Mouse (Mus musculus) urinary bladder, adult 2 months (tissue): ENCODE measurements around the gene Emx2. TPM values are rescaled to one million over a fixed set of nuclear protein-coding genes. Genes with fewer than 3 reads are reported as not detected.

Experiments used
- DNase-seq: peaks from one replicate; pipeline ENCODE4 v3.0.0; 2022; ENCODE audit warnings: low spot score
- polyA plus RNA-seq: library from polyadenylated mRNA; depleted of rRNA; stranded (reverse); fragments of >200 nt; gene quantifications from 2 replicates; pipeline ENCODE4 v1.2.3, GENCODE M21; 2012; rRNA removed

Gene Emx2
- 0.13 and 0.40 TPM in 2 replicates for polyA plus RNA-seq

DNA sequence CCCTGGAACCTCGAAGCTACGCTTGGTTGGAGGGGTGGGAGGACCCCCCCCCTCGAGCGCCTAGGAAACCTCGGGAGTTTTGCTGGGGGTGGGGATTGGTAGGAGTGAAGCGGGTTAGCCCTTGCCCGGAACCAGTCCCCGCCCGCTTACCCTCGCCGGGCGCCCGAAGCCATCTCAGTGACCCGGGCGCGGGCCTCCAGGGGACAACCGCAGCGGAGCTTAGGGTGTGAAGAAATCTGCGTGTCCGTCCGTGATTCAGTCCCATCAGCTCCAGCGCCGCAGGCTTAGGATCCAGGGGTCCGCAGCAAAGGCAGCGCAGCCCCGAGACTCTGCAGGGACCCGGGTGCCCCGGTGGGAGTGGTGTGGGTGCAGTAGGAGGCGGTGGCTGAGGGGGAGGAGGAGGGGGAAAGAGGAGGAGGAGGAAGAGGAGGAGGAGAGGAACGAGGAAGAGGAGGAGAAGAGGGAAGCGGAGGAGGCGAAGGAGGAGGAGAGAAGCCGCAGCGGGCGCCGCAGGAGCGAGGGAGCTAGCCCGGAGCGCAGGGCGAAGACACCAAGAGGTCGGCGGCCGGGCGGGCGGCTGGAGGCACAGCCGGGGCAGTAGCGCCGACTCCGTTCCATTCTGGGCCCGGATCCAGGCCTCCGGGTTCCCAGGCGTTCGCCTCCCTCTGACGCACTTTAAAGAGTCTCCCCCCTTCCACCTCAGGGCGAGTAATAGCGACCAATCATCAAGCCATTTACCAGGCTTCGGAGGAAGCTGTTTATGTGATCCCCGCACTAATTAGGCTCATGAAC lies at the start of gene Emx2:
Gene Emx2, plus strand, starts transcription at position 422 of the 792 bp plus-strand sequence.
- DNase-seq, result no peak

DNA sequence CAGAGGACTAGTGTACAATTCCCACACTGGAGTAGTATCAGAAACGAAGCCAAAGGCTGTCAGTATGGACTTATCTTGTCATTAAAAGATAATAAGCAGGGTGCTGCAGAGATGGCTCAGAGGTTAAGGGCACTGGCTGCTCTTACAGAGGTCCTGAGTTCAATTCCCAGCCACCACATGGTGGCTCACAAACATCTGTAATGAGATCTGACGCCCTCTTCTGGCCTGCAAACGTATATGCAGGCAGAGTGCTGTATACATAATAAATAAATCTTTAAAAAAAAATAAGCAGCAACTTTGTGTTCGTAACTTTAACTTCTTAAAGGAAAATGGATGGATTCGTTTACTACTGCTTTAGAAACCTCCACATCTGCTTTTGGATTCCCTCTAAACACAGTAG lies 44.0 kb upstream of the Emx2 start:
- no peak for DNase-seq

DNA sequence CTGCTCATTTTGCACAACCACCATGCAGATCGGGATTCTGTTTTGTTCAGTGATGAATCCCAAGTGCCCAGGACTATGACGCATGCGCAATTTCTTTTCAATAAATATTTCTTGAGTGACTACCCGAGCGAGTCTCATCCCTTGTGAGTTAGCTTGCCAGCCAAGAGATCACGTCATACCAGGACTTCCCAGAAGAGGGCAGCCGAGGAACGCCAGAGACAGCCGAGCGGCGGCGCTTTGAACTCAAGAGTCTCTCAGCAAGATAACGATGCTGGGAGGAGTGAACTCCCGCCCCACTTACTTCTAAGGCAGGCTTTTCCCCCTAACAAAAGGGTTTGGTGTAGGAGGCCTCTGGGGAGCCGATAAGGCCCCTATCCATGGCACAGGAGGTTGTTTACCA lies 40.1 kb upstream of the Emx2 start:
- DNase-seq, result peak; percentile 74

DNA sequence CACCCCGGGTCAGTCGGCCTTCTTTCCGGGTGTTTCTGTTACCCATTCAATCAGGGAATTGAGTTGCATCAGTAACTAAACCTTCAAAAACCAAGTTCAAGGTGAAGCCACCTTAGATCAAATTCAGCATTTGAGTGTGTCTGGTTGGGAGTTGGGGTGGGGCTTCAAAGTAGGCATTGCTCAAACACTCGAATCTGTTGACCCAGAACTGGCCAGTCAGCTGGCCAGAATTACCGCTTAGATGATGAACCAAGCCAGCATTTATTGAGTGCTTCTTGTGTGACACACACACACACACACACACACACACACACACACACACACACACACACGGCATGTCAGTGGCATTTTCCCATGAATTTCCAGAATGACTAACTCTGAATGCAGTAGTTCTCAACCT lies 39.5 kb upstream of the Emx2 start:
- DNase-seq, result no peak

DNA sequence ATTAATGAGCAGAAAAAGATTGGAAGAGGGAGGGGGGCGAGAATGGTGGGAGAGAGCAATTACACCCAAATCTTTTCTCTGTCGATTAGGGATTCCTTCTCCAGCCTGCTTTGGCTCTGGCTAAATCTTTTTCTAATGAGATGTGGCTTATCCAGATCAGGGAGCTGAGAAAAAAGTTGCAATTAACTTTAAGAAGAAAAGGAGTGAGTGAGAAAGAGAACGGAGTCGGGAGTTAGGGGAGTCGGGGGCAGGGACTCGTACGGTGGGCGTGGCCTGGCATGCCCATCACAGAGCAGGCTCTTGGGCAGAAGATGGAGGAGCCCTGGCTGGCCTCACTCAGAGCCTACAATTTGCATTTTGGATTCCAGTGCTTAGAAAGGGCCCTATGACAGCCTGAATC lies 35.8 kb upstream of the Emx2 start:
- DNase-seq, result no peak

DNA sequence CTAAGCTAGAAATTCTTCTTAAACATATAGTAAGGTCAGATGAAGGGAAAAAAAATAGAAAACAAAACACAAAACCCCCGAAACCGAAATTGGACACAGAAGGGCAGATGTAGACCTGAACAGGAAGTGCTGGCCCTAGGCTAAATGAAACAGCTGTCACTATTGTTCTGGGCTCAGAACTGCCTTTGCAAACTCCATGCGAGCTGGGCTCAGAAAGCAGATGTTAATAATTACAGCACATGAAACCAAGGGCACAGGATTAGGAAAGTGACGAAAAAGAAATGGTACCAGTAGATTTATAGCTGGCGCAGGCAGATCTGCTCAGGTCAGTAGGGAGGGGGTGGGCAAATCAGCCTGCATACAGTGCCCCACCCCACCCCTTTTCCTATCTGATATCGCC lies 34.5 kb upstream of the Emx2 start:
- no peak for DNase-seq

DNA sequence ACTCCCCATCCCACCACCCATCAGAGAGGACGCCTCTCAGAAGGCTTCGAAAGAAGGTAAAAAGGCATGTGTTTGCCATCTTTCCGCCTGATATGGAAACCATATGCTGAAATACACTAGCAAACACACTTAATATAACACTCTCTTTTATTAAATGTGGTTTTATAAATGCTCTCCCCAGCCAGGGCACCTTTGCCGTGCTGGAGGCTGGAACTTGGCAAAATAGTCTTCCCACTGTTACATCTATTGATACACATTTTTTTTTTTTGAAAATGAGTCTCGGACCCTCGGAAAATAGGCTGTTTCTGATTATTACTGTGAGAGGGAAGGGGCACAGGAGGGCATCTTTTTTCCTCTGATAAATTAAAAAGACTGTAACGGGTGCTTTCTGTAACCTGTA lies 33.2 kb upstream of the Emx2 start:
- no peak for DNase-seq

DNA sequence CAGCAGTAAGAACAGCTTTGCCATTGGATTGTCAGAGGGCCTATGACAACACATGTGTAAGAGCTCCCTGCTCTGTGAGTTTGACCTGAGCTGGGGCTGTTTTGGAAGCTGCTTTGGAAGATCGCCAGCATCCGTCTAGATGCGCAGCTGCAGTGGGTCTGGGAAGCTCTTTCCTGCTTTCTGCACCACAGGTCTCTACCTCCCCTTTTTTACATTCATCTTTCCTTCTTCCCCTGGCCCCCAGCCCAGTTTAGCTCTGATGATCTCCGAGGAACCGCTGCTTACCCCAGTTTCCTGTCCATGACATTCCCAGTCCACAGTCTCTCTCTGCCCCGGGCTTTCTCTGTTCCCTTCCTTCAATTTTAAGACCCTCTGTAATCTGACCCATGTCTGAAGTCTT lies 25.9 kb upstream of the Emx2 start:
- no peak for DNase-seq

DNA sequence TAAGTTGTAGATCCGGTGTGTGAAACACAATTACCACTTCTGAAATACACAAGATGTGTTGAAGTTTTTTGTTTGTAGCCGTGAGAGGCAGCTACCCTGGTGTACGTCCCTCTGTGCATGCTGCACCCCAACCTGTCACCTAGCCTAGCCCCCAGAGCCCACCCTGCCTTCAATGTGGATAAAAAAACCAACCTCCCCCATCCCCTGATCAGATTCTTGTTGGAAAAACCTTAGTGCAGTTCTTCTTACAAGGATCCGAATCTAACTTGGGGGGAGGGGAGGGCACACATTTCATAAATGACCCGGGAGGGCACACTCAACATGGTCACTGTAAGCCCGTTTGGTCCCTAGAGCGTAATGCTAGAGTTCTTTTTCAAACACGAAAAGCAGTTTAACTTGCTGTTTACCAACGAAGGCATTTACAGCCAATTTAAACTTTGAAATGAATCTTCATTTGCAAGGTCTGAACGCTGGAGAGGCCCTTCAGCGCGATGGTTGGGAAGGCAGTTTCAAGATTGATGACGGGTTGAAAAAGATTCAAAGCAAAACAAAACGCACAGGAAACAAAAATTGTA lies 7.5 kb upstream of the Emx2 start:
- DNase-seq, result no peak

DNA sequence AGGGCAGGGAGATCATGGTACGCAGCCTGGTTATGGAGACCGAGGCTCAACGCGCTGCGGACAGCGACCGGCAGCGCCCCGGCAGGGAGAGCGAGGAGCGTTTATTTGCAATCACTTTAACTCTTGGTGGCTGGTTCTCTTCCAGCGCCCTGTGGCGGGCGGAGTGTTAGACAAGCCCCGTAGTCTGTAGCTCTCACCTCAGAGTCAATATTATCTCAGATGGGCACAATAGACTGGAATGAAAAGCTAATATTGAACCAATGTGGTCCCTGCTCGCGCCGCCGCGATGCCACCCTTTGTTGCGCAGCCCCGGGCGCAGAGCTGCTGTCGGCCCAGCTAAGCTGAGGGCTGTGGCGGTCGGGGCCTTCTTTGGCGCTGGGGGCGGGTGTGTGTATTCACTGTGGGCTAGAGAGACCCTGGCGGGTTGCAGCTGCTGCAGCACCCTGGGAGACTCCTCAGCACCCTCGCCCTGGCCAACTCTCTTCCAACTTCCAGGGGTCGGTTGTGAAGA lies 6.7 kb upstream of the Emx2 start:
- DNase-seq, result no peak

DNA sequence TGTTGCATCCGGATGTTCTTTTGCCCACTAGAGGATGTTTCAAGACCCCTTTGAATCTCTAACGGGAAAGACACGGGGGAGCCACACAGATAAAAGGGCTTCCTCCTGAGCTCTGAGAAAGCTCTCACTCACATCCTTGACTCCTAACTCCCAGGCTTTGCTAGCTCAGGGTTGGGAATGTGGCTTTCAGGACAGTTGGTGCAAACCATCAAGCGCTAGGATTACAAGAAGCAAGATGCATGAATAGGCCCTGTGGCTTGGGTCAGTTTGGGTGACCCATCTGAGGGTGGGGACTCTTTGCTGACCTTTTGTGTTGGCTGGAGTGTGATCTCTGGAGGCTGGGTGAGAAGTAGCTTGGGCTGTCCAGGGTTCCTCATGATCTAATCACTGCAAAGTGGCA lies 5.9 kb upstream of the Emx2 start:
- no peak for DNase-seq

DNA sequence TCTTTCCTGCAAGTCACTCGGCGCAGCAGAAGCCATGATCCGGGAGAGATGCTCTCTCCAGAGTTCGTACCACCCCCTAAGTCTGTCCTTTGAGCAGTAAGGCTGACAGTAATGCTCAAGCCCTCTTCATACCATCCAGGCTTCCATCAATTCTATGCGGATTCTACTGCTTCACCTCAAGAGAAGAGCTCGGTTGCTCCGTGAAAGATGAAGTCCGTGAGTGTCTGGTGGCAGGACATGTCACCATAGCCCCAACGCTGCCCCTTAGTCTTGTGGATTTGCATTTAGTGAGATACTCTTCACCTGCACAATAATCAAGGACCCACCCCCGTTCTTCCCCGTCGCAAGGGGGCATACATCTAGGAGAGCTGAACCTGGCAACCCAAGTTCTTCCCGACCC lies 4.6 kb upstream of the Emx2 start:
- no peak for DNase-seq

DNA sequence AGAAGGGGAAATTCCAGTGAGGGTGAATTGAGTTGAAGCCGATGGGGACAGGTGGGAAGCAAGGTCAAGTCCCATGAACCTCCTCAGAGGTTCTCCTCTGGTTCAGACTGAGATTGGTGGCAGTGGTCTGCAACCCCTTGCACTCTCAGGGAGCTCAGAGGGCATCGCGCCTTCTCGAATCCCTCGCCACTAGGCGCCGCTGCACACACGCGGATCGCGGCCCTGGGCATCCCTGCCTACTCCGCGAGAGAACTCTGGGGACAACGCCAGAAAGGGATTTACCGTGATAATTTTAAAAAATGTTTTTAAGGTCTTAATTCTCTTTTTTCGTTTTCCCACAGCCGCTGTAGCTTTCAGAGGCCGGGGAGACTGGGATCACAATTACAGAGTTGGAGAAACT lies 4.0 kb upstream of the Emx2 start:
- peak; percentile 70 for DNase-seq

DNA sequence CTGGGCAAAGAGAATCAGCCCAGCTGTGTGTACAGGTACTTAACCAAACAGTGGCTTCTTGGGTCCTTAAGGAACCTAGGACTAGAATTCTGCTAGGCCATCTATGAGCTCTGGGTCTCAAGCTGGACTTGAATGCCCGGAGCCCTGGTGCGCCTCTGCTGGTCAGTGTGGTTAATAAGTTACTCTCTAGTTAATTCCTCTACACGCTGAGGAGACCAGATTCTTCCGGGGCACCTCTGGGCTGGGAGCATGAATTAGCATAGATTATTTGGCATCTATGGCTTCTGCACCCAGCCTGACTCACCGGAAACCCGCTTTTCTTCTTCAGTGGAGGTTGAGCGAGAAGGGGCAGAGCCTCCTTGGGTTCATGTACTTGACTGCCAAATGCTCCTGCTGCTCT lies 2.5 kb upstream of the Emx2 start:
- no peak for DNase-seq

DNA sequence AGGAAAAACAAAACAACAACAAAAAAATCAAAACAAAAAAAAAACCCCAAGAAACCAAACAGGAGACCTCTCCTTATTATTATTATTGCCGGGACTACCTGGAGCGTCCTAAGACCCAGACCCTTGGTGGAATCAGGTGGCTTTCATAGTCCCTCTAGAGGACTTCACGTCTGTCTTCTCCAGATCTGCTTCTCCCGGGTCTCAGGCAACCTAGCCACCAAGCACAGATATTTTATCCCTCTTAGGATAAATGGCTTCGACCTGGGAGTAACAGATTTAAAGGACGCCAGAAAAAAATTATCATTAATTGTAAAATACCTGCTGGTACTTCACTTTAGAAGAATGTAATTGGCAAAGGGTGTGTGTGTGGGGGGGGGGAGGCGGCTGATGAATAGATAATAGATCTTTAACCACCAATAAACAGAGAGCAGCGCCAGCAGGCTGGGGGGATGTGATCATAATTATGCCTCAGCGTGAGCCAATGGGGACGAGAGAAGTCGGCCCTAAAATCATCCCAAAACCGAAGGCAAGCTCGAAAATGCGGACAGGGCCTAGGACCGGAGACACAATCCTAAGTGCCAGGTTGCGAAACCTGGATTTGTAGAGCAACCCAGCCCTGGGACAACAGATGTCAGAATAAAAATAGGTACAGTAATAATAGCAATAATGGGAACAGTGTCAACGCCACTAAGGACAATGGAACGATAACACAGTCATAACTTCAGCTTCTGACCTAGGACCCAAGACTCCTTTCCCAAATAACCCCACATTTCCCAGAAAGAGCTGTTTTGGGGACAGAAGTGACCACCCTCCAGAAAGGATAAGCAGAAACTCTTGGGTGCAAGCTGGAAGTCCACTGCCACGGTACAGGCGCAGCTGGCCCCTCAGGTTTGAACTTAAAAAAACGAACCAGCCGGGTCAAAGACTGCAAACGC lies 894 bp upstream of the Emx2 start:
- no peak for DNase-seq

DNA sequence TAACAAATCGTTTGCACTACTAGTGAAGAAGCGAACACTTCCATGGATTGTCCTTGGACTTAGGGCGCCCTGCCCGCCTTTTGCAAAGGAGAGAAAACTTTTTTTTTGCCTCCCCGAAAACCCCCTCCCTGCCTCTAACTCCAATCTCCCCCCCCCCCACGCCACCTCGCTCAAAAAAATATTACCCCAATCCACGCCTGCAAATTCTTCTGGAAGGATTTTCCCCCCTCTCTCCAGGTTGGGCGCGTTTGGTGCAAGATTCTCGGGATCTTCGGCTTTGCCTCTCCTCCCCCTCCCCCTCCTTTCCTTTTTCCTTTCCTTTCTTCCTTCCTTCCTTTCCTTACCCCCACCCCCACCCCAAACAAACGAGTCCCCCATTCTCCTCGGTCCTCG lies 567 bp downstream of the Emx2 start:
- DNase-seq, result no peak

DNA sequence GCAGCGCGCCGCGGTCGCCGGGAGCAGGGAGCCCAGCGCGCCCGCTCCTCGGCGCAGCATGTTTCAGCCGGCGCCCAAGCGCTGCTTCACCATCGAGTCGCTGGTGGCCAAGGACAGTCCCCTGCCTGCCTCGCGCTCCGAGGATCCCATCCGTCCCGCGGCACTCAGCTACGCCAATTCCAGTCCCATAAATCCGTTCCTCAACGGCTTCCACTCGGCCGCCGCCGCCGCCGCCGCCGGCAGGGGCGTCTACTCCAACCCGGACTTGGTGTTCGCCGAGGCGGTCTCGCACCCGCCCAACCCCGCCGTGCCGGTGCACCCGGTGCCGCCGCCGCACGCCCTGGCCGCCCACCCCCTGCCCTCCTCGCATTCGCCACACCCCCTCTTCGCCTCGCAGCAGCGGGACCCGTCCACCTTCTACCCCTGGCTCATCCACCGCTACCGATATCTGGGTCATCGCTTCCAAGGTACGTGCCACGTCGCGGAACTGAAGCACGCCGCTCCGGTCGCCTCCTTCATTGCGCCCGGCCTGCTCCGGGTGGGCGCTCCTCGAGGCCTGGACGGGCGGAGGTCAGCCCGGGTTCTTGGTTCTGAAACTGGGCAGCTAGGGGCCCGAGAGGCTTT lies 1.1 kb downstream of the Emx2 start:
- DNase-seq, result no peak

DNA sequence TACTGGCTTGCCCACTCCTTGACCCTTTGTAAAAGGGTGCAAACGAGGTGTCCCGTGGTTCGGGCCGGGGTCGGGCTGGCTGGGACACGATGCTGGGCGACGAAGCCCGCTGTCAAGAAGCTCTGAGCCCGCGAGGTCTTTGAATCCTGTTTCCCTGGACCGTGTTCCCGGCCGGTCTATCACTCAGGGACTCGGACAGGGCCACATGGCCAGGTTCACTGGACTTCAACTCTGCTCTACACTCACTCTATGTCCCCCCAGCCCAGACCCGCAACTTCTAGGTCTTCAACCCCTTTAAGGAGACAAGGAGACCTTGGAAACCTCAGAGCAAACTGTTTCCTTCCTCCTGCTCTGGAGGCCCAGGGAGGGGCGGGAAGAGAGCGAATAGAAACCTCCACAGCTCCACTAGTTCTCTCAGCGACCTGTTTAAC lies 1.7 kb downstream of the Emx2 start:
- no peak for DNase-seq

DNA sequence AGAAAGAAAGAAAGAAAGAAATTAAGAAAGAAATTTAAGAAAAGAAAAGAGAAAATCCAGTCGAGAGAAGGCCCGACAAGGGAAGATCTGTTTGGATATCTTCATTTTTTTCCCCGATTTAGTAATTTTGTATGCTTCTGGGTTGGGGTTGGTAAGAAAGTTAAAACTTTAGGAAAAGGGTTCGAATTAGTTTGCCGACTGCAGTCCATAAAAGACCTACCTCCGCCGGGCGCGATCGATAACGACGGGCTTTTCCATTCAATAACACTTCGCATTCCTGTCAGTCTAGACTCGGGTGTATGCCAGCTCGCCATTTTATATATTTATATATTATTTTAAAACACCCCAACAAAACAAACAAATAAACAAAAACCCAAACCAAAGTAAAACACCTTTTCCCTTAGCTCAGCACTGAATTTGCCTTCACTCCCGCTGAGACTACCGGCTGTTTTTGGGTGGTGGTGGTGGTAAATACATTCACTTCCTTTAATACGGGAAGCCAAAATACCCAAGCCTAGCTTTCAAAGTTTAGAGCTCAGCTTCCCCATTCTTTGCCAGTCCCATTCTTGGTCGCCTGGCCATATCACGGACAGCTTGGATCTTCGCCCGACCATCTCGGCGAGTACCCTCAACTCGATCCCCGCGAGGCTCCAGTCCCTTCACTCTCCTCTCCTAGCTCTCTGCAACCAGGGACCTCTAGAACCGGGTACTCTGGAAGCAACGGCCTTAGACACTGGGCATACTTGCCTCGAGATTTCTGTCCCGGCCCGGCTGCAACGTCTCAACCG lies 2.4 kb downstream of the Emx2 start:
- DNase-seq, result no peak

DNA sequence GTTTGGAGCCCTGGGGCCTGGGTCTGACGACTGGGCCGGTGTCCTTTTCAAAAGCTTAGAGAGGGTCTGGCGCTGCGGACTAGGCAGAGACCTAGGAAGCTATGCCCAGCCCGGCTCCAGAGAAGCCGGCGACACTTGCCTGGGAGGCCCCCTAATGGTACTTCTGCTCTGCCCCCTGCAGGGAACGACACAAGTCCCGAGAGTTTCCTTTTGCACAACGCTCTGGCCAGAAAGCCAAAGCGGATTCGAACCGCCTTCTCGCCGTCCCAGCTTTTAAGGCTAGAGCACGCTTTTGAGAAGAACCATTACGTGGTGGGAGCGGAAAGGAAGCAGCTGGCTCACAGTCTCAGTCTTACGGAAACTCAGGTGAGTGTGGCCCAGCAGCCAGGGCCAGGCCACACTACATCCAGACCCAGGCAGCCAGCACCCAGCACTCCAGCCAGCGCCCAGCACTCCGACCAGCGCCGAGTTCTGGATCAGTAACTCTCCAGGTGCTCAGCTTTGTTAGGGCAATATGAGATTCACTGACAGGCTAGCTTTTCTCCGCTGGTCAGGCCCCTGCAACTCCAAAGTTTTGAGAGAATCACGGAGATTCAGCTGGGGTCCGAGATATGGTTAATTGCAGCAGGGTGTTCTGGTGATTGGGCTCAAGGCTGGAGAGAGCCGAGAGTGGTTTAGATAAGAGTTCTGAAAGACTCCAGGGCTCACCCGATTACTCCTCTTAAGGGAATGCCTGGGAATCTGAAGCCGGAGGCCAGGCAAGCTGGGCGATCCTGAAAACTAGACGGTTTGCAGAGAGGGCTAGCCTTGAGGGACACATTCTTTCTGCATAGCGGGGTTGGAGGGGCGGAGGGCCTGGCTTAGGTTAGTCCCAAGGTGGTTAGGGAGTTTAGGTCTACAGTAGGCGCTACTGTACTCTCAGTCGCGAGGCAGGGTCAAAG lies 3.6 kb downstream of the Emx2 start:
- DNase-seq, result no peak
